Mouse (Mus musculus) C2C12 (cell line): Measurements from ENCODE around the gene Foxa2.

Experiments used
- CTCF ChIP-seq: IDR thresholded peaks from one replicate; pipeline ENCODE4 v1.5.1; 2011; ENCODE audit not compliant: control insufficient read depth, insufficient read depth, insufficient read length
- MAX ChIP-seq: IDR thresholded peaks from one replicate; pipeline ENCODE4 v1.6.1; 2011; ENCODE audit warnings: mild to moderate bottlenecking, control low read depth
- MYOD1 ChIP-seq: IDR thresholded peaks from one replicate; pipeline ENCODE4 v1.6.1; 2011; ENCODE audit warnings: low read depth; ENCODE audit not compliant: control insufficient read depth, insufficient read length
- USF1 ChIP-seq: IDR thresholded peaks from one replicate; pipeline ENCODE4 v1.6.1; 2011; ENCODE audit warnings: low read depth, mild to moderate bottlenecking, control low read depth, moderate library complexity

GRCm38 (mm10) chr2:148029751-148030612 is 16.8 kb downstream of the Foxa2 start:
- no peak for TF ChIP-seq CTCF
- no peak for TF ChIP-seq MYOD1
- TF ChIP-seq USF1: no peak
- TF ChIP-seq MAX: no peak
